Mouse (Mus musculus): ENCODE measurements around the gene Fam89b. TPM values are rescaled to one million over a fixed set of nuclear protein-coding genes. Genes with fewer than 3 reads are reported as not detected.

The Fam89b gene
- polyA plus RNA-seq, 1 experiment from 2014 or later = 81.6 TPM

- H3K36me3 ChIP-seq (ENCODE audit: control insufficient read depth, insufficient read depth, low read length) = no peaks in the 10 kb centered on the region
- peaks cover 29% of the 10 kb centered on the region for H3K4me1 ChIP-seq (ENCODE audit: control insufficient read depth, insufficient read depth, low read length)
- H3K9me3 ChIP-seq (replicated peaks; ENCODE audit: control insufficient read depth, low read length) = no peaks in the 10 kb centered on the region
- WGBS (ENCODE audit: insufficient replicate concordance) = under 1% methylated on average over 32 of the region's 32 CpGs
- H3K4me3 ChIP-seq (ENCODE audit: low read depth, low read length) = peak overlapping the region; percentile 66
- H3K27ac ChIP-seq (ENCODE audit: low read depth, low read length) = peak overlapping the region; percentile 82
- peak overlapping the region; percentile 77 for H3K4me2 ChIP-seq
- no peak for ATAC-seq (replicated peaks; ENCODE audit: insufficient number of reproducible peaks, low FRiP score, low TSS enrichment)
- H3K9ac ChIP-seq (ENCODE audit: low read depth, low read length) = peak overlapping the region; percentile 84
- peaks cover 55% of the 10 kb centered on the region for H3K27me3 ChIP-seq (ENCODE audit: control insufficient read depth, insufficient read depth, low read length)
Observed at GRCm38 (mm10) chr19:5742241-5742641, 12.8 kb upstream of the Fam89b start.

GRCm38 (mm10) chr19:5741641-5742240 lies 12.3 kb upstream of the Fam89b start:
- under 1% methylated on average over 44 of the region's 55 CpGs for WGBS (ENCODE audit: insufficient replicate concordance)
- no peaks in the 10 kb centered on the region for H3K9me3 ChIP-seq (replicated peaks; ENCODE audit: control insufficient read depth, low read length)
- peak overlapping the region; percentile 84 for H3K9ac ChIP-seq (ENCODE audit: low read depth, low read length)
- 0 out of 2 replicates have a peak, but pooled peaks have one; percentile 22 for ATAC-seq (replicated peaks; ENCODE audit: insufficient number of reproducible peaks, low FRiP score, low TSS enrichment)
- peaks cover 51% of the 10 kb centered on the region for H3K27me3 ChIP-seq (ENCODE audit: control insufficient read depth, insufficient read depth, low read length)
- peak overlapping the region; percentile 82 for H3K27ac ChIP-seq (ENCODE audit: low read depth, low read length)
- peak overlapping the region; percentile 77 for H3K4me2 ChIP-seq
- H3K4me1 ChIP-seq (ENCODE audit: control insufficient read depth, insufficient read depth, low read length) = peaks cover 25% of the 10 kb centered on the region
- H3K36me3 ChIP-seq (ENCODE audit: control insufficient read depth, insufficient read depth, low read length) = no peaks in the 10 kb centered on the region
- peak overlapping the region; percentile 66 for H3K4me3 ChIP-seq (ENCODE audit: low read depth, low read length)

GRCm38 (mm10) chr19:5740320-5741317 lies 11.2 kb upstream of the Fam89b start, which contains the start of gene Ltbp3:
Gene Ltbp3 (plus strand): TSS chr19:5740904.
- H3K36me3 ChIP-seq (ENCODE audit: control insufficient read depth, insufficient read depth, low read length) = no peaks in the 10 kb centered on the region
- peaks cover 15% of the 10 kb centered on the region for H3K4me1 ChIP-seq (ENCODE audit: control insufficient read depth, insufficient read depth, low read length)
- 26% methylated on average over 13 of the region's 14 CpGs for WGBS (ENCODE audit: insufficient replicate concordance)
- H3K9ac ChIP-seq (ENCODE audit: low read depth, low read length) = peak within 1 kb of the TSS; percentile 84
- ATAC-seq (replicated peaks; ENCODE audit: insufficient number of reproducible peaks, low FRiP score, low TSS enrichment) = peak; percentile 18; the same call in 1 of the 2 replicates
- peak within 1 kb of the TSS; percentile 82 for H3K27ac ChIP-seq (ENCODE audit: low read depth, low read length)
- peak within 1 kb of the TSS; percentile 66 for H3K4me3 ChIP-seq (ENCODE audit: low read depth, low read length)
- peaks cover 39% of the 10 kb centered on the region for H3K27me3 ChIP-seq (ENCODE audit: control insufficient read depth, insufficient read depth, low read length)
- peak within 1 kb of the TSS; percentile 77 for H3K4me2 ChIP-seq
- no peaks in the 10 kb centered on the region for H3K9me3 ChIP-seq (replicated peaks; ENCODE audit: control insufficient read depth, low read length)

- no peak for ATAC-seq (replicated peaks; ENCODE audit: insufficient number of reproducible peaks, low FRiP score, low TSS enrichment)
- no peaks in the 10 kb centered on the region for H3K36me3 ChIP-seq (ENCODE audit: control insufficient read depth, insufficient read depth, low read length)
- H3K4me3 ChIP-seq (ENCODE audit: low read depth, low read length) = no peak overlapping the region
- H3K4me1 ChIP-seq (ENCODE audit: control insufficient read depth, insufficient read depth, low read length) = peaks cover 12% of the 10 kb centered on the region
- H3K9ac ChIP-seq (ENCODE audit: low read depth, low read length) = no peak overlapping the region
- 38% methylated on average over 2 of the region's 2 CpGs for WGBS (ENCODE audit: insufficient replicate concordance)
- no peak overlapping the region for H3K4me2 ChIP-seq
- H3K9me3 ChIP-seq (replicated peaks; ENCODE audit: control insufficient read depth, low read length) = no peaks in the 10 kb centered on the region
- peaks cover 28% of the 10 kb centered on the region for H3K27me3 ChIP-seq (ENCODE audit: control insufficient read depth, insufficient read depth, low read length)
- no peak overlapping the region for H3K27ac ChIP-seq (ENCODE audit: low read depth, low read length)
Observed at GRCm38 (mm10) chr19:5739446-5739845, 10.0 kb upstream of the Fam89b start.

GRCm38 (mm10) chr19:5734325-5734724 lies 4.9 kb upstream of the Fam89b start:
- no peaks in the 10 kb centered on the region for H3K9me3 ChIP-seq (replicated peaks; ENCODE audit: control insufficient read depth, low read length)
- no peak overlapping the region for H3K4me2 ChIP-seq
- peaks cover 14% of the 10 kb centered on the region for H3K4me1 ChIP-seq (ENCODE audit: control insufficient read depth, insufficient read depth, low read length)
- H3K4me3 ChIP-seq (ENCODE audit: low read depth, low read length) = no peak overlapping the region
- ATAC-seq (replicated peaks; ENCODE audit: insufficient number of reproducible peaks, low FRiP score, low TSS enrichment) = no peak
- peaks cover 1% of the 10 kb centered on the region for H3K27me3 ChIP-seq (ENCODE audit: control insufficient read depth, insufficient read depth, low read length)
- H3K9ac ChIP-seq (ENCODE audit: low read depth, low read length) = no peak overlapping the region
- 74% methylated on average over 9 of the region's 9 CpGs for WGBS (ENCODE audit: insufficient replicate concordance)
- H3K27ac ChIP-seq (ENCODE audit: low read depth, low read length) = no peak overlapping the region
- no peaks in the 10 kb centered on the region for H3K36me3 ChIP-seq (ENCODE audit: control insufficient read depth, insufficient read depth, low read length)

- Histone ChIP-seq H3K4me3 (ENCODE audit: low read depth, low read length) (peak overlapping the region; percentile 67), H3K27ac (ENCODE audit: low read depth, low read length) (peak overlapping the region; percentile 60), H3K36me3 (ENCODE audit: control insufficient read depth, insufficient read depth, low read length) (no peaks in the 10 kb centered on the region), H3K27me3 (ENCODE audit: control insufficient read depth, insufficient read depth, low read length) (no peaks in the 10 kb centered on the region), H3K4me2 (peak overlapping the region; percentile 87), H3K9ac (ENCODE audit: low read depth, low read length) (peak overlapping the region; percentile 78), H3K4me1 (ENCODE audit: control insufficient read depth, insufficient read depth, low read length) (peaks cover 36% of the 10 kb centered on the region), H3K9me3 (replicated peaks; ENCODE audit: control insufficient read depth, low read length) (no peaks in the 10 kb centered on the region)
- WGBS (ENCODE audit: insufficient replicate concordance) = under 1% methylated on average over 47 of the region's 47 CpGs
- peak; percentile 76 for ATAC-seq (replicated peaks; ENCODE audit: insufficient number of reproducible peaks, low FRiP score, low TSS enrichment)
Observed at GRCm38 (mm10) chr19:5731264-5731978, 2.0 kb upstream of the Fam89b start.

- Histone ChIP-seq H3K9me3 (replicated peaks; ENCODE audit: control insufficient read depth, low read length) (no peaks in the 10 kb centered on the region), H3K27me3 (ENCODE audit: control insufficient read depth, insufficient read depth, low read length) (no peaks in the 10 kb centered on the region), H3K4me3 (ENCODE audit: low read depth, low read length) (peak overlapping the region; percentile 67), H3K27ac (ENCODE audit: low read depth, low read length) (no peak overlapping the region), H3K4me2 (peak overlapping the region; percentile 87), H3K9ac (ENCODE audit: low read depth, low read length) (peak overlapping the region; percentile 78), H3K36me3 (ENCODE audit: control insufficient read depth, insufficient read depth, low read length) (no peaks in the 10 kb centered on the region), H3K4me1 (ENCODE audit: control insufficient read depth, insufficient read depth, low read length) (peaks cover 37% of the 10 kb centered on the region)
- ATAC-seq (replicated peaks; ENCODE audit: insufficient number of reproducible peaks, low FRiP score, low TSS enrichment) = no peak
- WGBS (ENCODE audit: insufficient replicate concordance) = 75% methylated on average over 29 of the region's 29 CpGs
Observed at GRCm38 (mm10) chr19:5730314-5731186, 1.1 kb upstream of the Fam89b start.

Measured in heart, embryonic 11.5 days (tissue).